Mouse (Mus musculus) thymus, adult 2 months (tissue): ENCODE data around the gene Wrap53.
"Not testable (repeated sequence)": the region's sequence is repeated elsewhere in the genome, so short reads cannot be mapped to it uniquely, and the experiment has no call there.

ENCODE experiments used
- CTCF ChIP-seq: fragments of 200-500 bp; IDR thresholded peaks from 2 replicates; pipeline ENCODE4 v1.5.1; 2012; ENCODE audit warnings: mild to moderate bottlenecking, control low read depth, low read length, moderate library complexity, borderline replicate concordance; ENCODE audit not compliant: control insufficient read depth, poor library complexity, insufficient read depth; ENCODE audit errors: extremely low read depth
- POLR2A ChIP-seq: fragments of 200-500 bp; IDR thresholded peaks from 2 replicates; pipeline ENCODE4 v1.6.1; 2012; ENCODE audit warnings: mild to moderate bottlenecking, low read length, control low read depth, moderate library complexity; ENCODE audit not compliant: control insufficient read depth, poor library complexity, insufficient read depth; ENCODE audit errors: extremely low read depth

- TF ChIP-seq CTCF, POLR2A: not testable (repeated sequence)
Measured at GRCm38 (mm10) chr11:69541741-69542140, 38.3 kb downstream of the Wrap53 start.
